Mouse (Mus musculus): ENCODE data around the gene Ypel2.

The Ypel2 gene

GRCm38 (mm10) chr11:86994791-86995624, 1.5 kb upstream of the Ypel2 start:
- no peak for DNase-seq

DNA sequence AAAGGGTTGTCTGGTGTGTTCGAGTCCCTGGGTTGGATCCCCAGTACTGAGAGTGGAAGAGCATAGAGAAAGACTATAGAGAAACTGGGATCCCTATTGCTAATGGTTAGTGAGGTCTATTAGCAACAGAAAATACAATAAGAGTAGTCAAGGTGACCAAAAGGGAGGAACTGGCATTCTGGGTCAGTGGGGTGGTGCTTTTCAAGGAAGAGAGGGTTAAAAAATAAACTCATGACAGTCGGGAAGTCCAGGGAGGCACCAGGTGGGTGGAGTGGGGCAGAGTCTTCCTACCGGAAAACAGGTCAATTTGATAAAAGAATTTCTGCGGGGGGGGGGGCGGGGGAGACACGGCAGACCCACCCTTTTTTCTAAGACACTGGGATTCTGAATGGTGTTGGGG, 823 bp upstream of the Ypel2 start:
- no peak for DNase-seq

DNA sequence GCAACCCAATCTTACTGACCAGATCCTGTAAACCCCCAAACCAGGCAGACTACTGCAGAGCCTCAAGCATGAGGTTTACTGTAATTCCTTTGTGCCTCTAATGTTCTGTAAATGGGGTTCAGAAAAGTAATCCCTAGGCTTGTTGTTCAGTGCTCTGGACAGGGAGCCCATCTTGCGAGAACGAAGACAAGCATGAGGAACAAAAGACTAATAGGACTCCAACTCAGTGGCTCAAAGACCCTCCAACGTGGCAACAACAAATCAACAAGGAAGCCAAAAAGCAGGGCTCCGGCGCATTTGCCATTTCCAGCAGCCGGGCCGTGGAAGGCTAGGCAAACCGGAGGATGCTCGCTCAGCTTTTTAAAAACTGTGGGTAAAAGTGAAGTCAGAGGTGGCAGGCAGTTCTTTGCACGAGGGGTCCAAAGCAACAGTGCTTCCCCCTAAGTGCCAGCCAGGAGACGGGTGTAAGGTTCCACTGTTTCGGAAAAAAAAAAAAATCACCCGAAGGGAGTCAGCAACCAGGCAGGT, 982 bp downstream of the Ypel2 start:
- no peak for DNase-seq

DNA sequence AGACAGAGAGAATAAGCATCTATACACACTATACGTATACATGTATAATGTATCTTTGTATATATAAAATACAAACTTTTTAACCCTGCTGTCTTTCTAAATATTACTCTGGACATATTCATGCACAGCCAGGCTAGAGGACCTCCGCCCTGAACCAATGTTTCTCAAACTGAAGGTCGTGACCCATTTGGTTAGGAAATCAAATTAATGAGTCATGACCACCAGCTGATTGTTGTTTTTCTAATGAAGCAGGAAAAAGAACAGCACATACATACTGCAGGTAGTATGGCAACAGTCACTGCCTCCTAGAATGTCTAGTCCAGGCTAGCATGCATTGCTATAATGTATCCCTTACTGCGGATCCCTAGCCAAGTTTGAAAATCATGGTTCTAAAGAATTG, 2.3 kb downstream of the Ypel2 start:
- DNase-seq, result no peak

- DNase-seq, result no peak
These were observed 3.2 kb downstream of the Ypel2 start for GRCm38 (mm10) chr11:86990309-86990708.

GRCm38 (mm10) chr11:86984990-86985389, 8.5 kb downstream of the Ypel2 start:
- DNase-seq, result no peak

DNA sequence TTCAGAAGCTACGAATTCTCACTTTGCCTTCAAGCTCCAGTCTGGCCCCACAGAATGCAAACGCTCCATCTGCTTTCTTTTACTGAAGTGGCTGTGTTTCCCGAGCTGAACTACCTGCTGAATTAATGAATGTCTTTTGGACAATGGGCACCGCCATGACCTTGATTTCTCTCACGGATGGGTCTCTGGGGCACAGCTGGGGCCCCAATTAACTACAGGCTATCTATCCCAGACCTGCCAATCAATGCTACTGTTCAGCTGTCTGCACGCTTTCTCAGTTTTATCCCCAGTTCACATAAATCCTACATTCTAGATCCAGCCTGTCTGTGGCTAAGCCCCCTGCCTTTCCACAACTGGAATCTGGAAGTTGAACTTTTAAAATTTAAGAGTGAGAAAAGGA, 10.5 kb downstream of the Ypel2 start:
- no peak for DNase-seq

DNA sequence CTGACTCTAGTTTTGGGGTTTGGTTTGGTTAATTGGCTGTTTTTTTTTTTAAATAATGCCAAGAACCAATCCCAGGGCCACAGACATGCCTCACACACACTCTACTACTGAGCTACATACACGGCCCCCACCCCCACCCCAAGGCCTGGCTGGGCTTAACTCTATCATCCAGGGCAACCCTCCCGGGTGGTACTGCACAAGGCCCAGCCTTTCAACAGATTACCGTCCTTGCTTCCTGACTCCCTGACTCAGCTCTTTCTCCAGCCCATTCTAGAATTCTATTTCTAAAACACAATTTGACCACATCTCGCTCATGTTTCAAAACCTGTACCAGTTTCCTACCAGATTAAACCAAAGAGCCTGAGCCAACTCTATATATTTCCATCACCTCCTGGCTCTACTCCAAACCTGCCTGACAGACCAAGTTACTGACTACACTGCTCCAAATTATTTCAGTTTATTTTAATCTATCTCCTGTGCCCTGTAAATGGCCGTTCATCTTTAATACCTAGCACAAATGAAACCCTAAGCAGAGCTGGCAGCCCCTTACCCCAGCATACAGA, 12.2 kb downstream of the Ypel2 start:
- no peak for DNase-seq

GRCm38 (mm10) chr11:86980526-86980925, 13.0 kb downstream of the Ypel2 start:
- no peak for DNase-seq

- no peak for DNase-seq
These were observed 13.7 kb downstream of the Ypel2 start for GRCm38 (mm10) chr11:86979799-86980198.

DNA sequence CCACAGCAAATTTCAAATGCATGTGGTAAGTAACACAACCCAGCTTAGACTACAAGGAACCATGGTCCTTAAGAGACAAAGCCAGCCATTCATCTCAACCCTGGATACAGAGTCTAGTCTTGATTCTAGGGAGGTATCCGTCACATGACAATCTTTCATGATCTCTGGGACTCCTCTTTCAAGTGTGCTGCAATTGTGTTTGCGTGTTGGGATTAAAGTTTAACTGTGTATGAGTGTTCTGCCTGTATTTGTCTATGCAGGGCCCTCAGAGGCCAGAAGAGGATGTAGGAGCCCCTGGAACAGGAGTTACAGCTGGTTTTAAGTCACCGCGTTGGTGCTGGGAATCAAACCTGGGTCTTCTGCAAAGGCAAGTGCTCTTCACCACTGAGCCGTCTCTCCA, 16.3 kb downstream of the Ypel2 start:
- no peak for DNase-seq

- DNase-seq, result no peak
These were observed 19.1 kb downstream of the Ypel2 start for GRCm38 (mm10) chr11:86974401-86974800.

DNA sequence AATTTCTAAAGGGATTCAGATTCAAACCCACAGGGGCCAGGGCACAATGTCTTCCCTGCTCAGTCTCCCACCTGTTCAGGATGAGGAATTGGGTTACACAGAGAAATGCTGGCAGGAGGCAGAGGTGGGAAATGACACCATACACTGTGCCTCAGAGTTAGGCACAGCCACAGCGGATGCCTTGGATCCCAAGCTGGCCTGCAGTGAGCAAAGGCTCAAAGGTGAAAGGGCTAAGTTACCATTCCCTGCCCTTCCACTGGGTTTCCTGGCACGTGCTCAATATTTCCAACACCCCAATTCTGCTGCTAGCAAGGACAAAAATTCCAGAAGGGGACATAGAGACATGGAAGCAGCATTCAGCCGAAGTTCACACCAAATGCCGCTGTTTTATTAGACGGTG, 20.3 kb downstream of the Ypel2 start:
- no peak for DNase-seq

- no peak for DNase-seq
These were observed 22.3 kb downstream of the Ypel2 start for GRCm38 (mm10) chr11:86971057-86971753.

DNA sequence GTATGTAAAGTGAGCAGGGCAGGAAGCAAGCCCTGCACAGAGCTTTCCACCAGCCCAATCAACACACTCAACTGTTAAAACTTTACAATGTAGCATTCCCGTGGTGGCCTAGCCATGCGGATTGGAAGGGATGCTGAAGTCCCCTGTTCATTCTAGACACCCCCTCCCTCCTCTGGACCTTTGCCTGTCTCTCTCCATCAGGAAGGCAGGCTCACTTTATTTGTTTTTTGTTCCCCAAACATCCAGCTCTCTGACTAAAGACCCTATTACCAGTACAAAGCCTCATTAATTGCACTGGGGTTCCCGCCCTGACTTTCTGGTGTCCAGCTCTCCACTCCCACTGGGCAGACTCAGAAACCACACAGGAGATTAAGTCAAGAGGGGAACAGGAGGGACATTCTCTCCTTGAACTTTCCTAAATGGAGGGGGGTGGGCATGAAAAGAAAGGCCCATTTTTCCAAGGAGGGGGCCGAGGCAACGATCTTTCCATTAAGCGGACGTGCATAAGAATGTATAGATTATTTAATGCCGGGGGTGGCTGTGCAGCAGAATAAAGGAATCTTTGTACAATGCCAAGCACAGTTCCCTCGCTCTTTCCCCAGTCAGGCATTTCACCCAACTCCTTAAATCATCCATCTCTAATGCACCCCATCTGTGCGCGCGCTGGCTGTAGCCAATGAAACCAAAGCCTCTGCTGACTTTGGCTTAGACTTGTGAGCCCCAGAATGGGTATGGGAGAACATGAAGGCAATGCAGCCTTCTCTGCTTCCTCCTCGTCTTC, 24.3 kb downstream of the Ypel2 start:
- DNase-seq, result no peak

DNA sequence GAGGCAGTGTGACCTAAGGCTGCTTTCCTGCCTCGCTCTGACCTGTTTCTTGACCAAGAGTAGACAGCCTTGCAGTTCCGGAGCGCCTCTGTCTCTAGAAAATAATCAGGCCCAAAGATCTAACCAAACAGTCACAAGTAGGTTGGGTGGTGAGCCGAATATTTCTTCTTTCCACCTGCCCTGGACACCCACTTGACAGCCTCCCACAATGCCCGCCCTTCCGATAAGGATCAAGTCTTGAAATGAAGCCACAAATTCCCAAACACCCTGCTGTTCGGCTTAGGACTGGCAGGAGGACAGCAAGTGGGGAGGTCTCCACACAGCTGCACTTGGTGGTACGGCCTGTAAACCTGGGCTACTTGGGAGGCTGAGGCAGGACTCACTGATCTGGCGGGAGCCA, 26.0 kb downstream of the Ypel2 start:
- DNase-seq, result no peak

- DNase-seq, result no peak
These were observed 26.8 kb downstream of the Ypel2 start for GRCm38 (mm10) chr11:86966696-86967095.

- no peak for DNase-seq
These were observed 28.4 kb downstream of the Ypel2 start for GRCm38 (mm10) chr11:86965079-86965478.

- no peak for DNase-seq
These were observed 29.8 kb downstream of the Ypel2 start for GRCm38 (mm10) chr11:86963698-86964097.

GRCm38 (mm10) chr11:86963027-86963426, 30.5 kb downstream of the Ypel2 start:
- no peak for DNase-seq

DNA sequence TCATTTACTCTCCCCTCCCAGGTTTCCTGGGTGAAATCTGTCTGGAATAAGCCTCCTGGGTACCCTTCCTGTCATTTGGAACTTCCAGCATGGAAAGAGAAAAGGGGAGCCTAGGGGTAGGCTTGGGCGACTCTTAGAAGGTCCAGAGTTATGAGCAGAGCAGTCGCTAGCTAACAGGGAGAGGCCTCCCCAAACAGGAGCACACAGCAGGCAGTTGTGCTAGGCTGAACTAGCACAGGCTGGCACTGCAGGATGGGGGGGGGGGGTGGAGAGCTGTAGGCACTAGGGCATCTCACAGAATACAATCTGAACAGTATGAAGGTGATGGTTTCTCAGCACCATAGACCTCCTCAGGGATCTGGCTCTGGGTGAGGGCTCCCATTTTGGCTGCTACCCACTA, 31.1 kb downstream of the Ypel2 start:
- DNase-seq, result no peak

- peak in 1 of 2 experiments; percentile 5 for DNase-seq
These were observed 31.8 kb downstream of the Ypel2 start for GRCm38 (mm10) chr11:86961510-86962303.

Measured in spleen, adult 18-20 months (tissue).